Mouse (Mus musculus): ENCODE measurements around the gene Cdk19. TPM values are rescaled to one million over a fixed set of nuclear protein-coding genes. Genes with fewer than 3 reads are reported as not detected.

Gene Cdk19
- polyA plus RNA-seq, 1 experiment from 2014 or later = 12.0 TPM

GRCm38 (mm10) chr10:40354081-40354480 is 14.7 kb downstream of the Cdk19 start:
- Histone ChIP-seq H3K4me2 (replicated peaks) (no peak overlapping the region), H3K9me3 (no peaks in the 10 kb centered on the region), H3K27ac (replicated peaks) (no peak overlapping the region), H3K4me3 (no peak overlapping the region), H3K27me3 (no peaks in the 10 kb centered on the region), H3K9ac (replicated peaks) (no peak overlapping the region), H3K4me1 (peaks cover 14% of the 10 kb centered on the region), H3K36me3 (no peaks in the 10 kb centered on the region)
- WGBS = 87% methylated on average over 9 of the region's 9 CpGs
- no peak for ATAC-seq (ENCODE audit: low FRiP score, low read depth)

- Histone ChIP-seq H3K9me3 (no peaks in the 10 kb centered on the region), H3K4me2 (replicated peaks) (no peak overlapping the region), H3K4me1 (peaks cover 14% of the 10 kb centered on the region), H3K9ac (replicated peaks) (no peak overlapping the region), H3K36me3 (no peaks in the 10 kb centered on the region), H3K27me3 (no peaks in the 10 kb centered on the region), H3K27ac (replicated peaks) (no peak overlapping the region), H3K4me3 (no peak overlapping the region)
- WGBS = 92% methylated on average over 1 of the region's 1 CpGs
- ATAC-seq (ENCODE audit: low FRiP score, low read depth) = no peak
Measured at GRCm38 (mm10) chr10:40354556-40354955, 15.2 kb downstream of the Cdk19 start.

- Histone ChIP-seq H3K9ac (replicated peaks) (no peak overlapping the region), H3K9me3 (no peaks in the 10 kb centered on the region), H3K36me3 (no peaks in the 10 kb centered on the region), H3K4me2 (replicated peaks) (no peak overlapping the region), H3K4me1 (no peaks in the 10 kb centered on the region), H3K27ac (replicated peaks) (no peak overlapping the region), H3K4me3 (no peak overlapping the region), H3K27me3 (no peaks in the 10 kb centered on the region)
- WGBS = 76% methylated on average over 2 of the region's 2 CpGs
- no peak for ATAC-seq (ENCODE audit: low FRiP score, low read depth)
Measured at GRCm38 (mm10) chr10:40358166-40358565, 18.8 kb downstream of the Cdk19 start.

- 88% methylated on average over 2 of the region's 2 CpGs for WGBS
- Histone ChIP-seq H3K4me2 (replicated peaks) (no peak overlapping the region), H3K4me3 (no peak overlapping the region), H3K36me3 (no peaks in the 10 kb centered on the region), H3K9me3 (no peaks in the 10 kb centered on the region), H3K27me3 (no peaks in the 10 kb centered on the region), H3K4me1 (peaks cover 3% of the 10 kb centered on the region; the same call in 1 of the 2 replicates), H3K27ac (replicated peaks) (no peak overlapping the region), H3K9ac (replicated peaks) (no peak overlapping the region)
- no peak for ATAC-seq (ENCODE audit: low FRiP score, low read depth)
Measured at GRCm38 (mm10) chr10:40359131-40359530, 19.8 kb downstream of the Cdk19 start.

- Histone ChIP-seq H3K36me3 (no peaks in the 10 kb centered on the region), H3K4me3 (no peak overlapping the region), H3K9me3 (no peaks in the 10 kb centered on the region), H3K27me3 (no peaks in the 10 kb centered on the region), H3K4me2 (replicated peaks) (no peak overlapping the region), H3K27ac (replicated peaks) (no peak overlapping the region), H3K9ac (replicated peaks) (no peak overlapping the region), H3K4me1 (peaks cover 9% of the 10 kb centered on the region; the same call in 1 of the 2 replicates)
- no peak for ATAC-seq (ENCODE audit: low FRiP score, low read depth)
- 48% methylated on average over 4 of the region's 4 CpGs for WGBS
Measured at GRCm38 (mm10) chr10:40363004-40363403, 23.6 kb downstream of the Cdk19 start.

- no peaks in the 10 kb centered on the region for H3K36me3 ChIP-seq
- no peak overlapping the region for H3K9ac ChIP-seq (replicated peaks)
- H3K4me2 ChIP-seq (replicated peaks) = no peak overlapping the region
- H3K4me3 ChIP-seq = no peak overlapping the region
- H3K4me1 ChIP-seq = peaks cover 9% of the 10 kb centered on the region; the same call in 1 of the 2 replicates
- H3K27ac ChIP-seq (replicated peaks) = no peak overlapping the region
- H3K27me3 ChIP-seq = no peaks in the 10 kb centered on the region
- no peak for ATAC-seq (ENCODE audit: low FRiP score, low read depth)
- 38% methylated on average over 5 of the region's 5 CpGs for WGBS
- H3K9me3 ChIP-seq = no peaks in the 10 kb centered on the region
Measured at GRCm38 (mm10) chr10:40364642-40365361, 25.4 kb downstream of the Cdk19 start.

GRCm38 (mm10) chr10:40365991-40366390 is 26.6 kb downstream of the Cdk19 start:
- Histone ChIP-seq H3K36me3 (no peaks in the 10 kb centered on the region), H3K9ac (replicated peaks) (no peak overlapping the region), H3K4me1 (peaks cover 9% of the 10 kb centered on the region; the same call in 1 of the 2 replicates), H3K4me2 (replicated peaks) (no peak overlapping the region), H3K4me3 (no peak overlapping the region), H3K27ac (replicated peaks) (no peak overlapping the region), H3K27me3 (no peaks in the 10 kb centered on the region), H3K9me3 (no peaks in the 10 kb centered on the region)
- 80% methylated on average over 2 of the region's 2 CpGs for WGBS
- ATAC-seq (ENCODE audit: low FRiP score, low read depth) = no peak

GRCm38 (mm10) chr10:40368516-40368915 is 29.2 kb downstream of the Cdk19 start:
- no peak overlapping the region for H3K9ac ChIP-seq (replicated peaks)
- H3K4me1 ChIP-seq = peaks cover 27% of the 10 kb centered on the region
- H3K27ac ChIP-seq (replicated peaks) = no peak overlapping the region
- ATAC-seq (ENCODE audit: low FRiP score, low read depth) = no peak
- no peak overlapping the region for H3K4me3 ChIP-seq
- no peak overlapping the region for H3K4me2 ChIP-seq (replicated peaks)
- no peaks in the 10 kb centered on the region for H3K36me3 ChIP-seq
- no peaks in the 10 kb centered on the region for H3K9me3 ChIP-seq
- WGBS = 81% methylated on average over 1 of the region's 1 CpGs
- no peaks in the 10 kb centered on the region for H3K27me3 ChIP-seq

GRCm38 (mm10) chr10:40370156-40370555 is 30.8 kb downstream of the Cdk19 start:
- Histone ChIP-seq H3K36me3 (no peaks in the 10 kb centered on the region), H3K9ac (replicated peaks) (no peak overlapping the region), H3K4me2 (replicated peaks) (no peak overlapping the region), H3K9me3 (no peaks in the 10 kb centered on the region), H3K27me3 (no peaks in the 10 kb centered on the region), H3K27ac (replicated peaks) (no peak overlapping the region), H3K4me3 (no peak overlapping the region), H3K4me1 (peaks cover 19% of the 10 kb centered on the region)
- no peak for ATAC-seq (ENCODE audit: low FRiP score, low read depth)

GRCm38 (mm10) chr10:40371184-40371913 is 32.0 kb downstream of the Cdk19 start:
- Histone ChIP-seq H3K9me3 (no peaks in the 10 kb centered on the region), H3K27ac (replicated peaks) (peak overlapping the region; percentile 65), H3K4me3 (no peak overlapping the region), H3K4me1 (peaks cover 20% of the 10 kb centered on the region), H3K4me2 (replicated peaks) (peak overlapping the region; percentile 23; the same call in 1 of the 2 replicates), H3K27me3 (no peaks in the 10 kb centered on the region), H3K36me3 (no peaks in the 10 kb centered on the region), H3K9ac (replicated peaks) (no peak overlapping the region)
- ATAC-seq (ENCODE audit: low FRiP score, low read depth) = no peak
- 85% methylated on average over 8 of the region's 8 CpGs for WGBS

GRCm38 (mm10) chr10:40371914-40372675 is 32.7 kb downstream of the Cdk19 start:
- H3K9ac ChIP-seq (replicated peaks) = no peak overlapping the region
- H3K27ac ChIP-seq (replicated peaks) = peak overlapping the region; percentile 65
- H3K36me3 ChIP-seq = no peaks in the 10 kb centered on the region
- 22% methylated on average over 11 of the region's 11 CpGs for WGBS
- peak; percentile 87 for ATAC-seq (ENCODE audit: low FRiP score, low read depth)
- H3K4me3 ChIP-seq = no peak overlapping the region
- H3K4me2 ChIP-seq (replicated peaks) = peak overlapping the region; percentile 23
- peaks cover 21% of the 10 kb centered on the region for H3K4me1 ChIP-seq
- H3K9me3 ChIP-seq = no peaks in the 10 kb centered on the region
- H3K27me3 ChIP-seq = no peaks in the 10 kb centered on the region

GRCm38 (mm10) chr10:40373749-40374148 is 34.4 kb downstream of the Cdk19 start:
- no peak overlapping the region for H3K4me3 ChIP-seq
- H3K27ac ChIP-seq (replicated peaks) = no peak overlapping the region
- no peak overlapping the region for H3K4me2 ChIP-seq (replicated peaks)
- H3K36me3 ChIP-seq = no peaks in the 10 kb centered on the region
- WGBS = 94% methylated on average over 5 of the region's 5 CpGs
- no peak for ATAC-seq (ENCODE audit: low FRiP score, low read depth)
- H3K9ac ChIP-seq (replicated peaks) = no peak overlapping the region
- no peaks in the 10 kb centered on the region for H3K9me3 ChIP-seq
- H3K27me3 ChIP-seq = no peaks in the 10 kb centered on the region
- peaks cover 22% of the 10 kb centered on the region for H3K4me1 ChIP-seq
